Mouse (Mus musculus) olfactory bulb, adult 2 months (tissue): ENCODE measurements around the gene Methig1. TPM values are rescaled to one million over a fixed set of nuclear protein-coding genes. Genes with fewer than 3 reads are reported as not detected.

Experiments used
- H3K27ac ChIP-seq: fragments of 200-500 bp; 2 replicates; pipeline ENCODE4 v1.5.1; 2012; ENCODE audit warnings: low read depth, low read length; ENCODE audit not compliant: insufficient read depth
- H3K4me1 ChIP-seq: fragments of 200-500 bp; 2 replicates; pipeline ENCODE4 v1.6.1; 2012; ENCODE audit warnings: low read length; ENCODE audit not compliant: control insufficient read depth, insufficient read depth
- H3K4me3 ChIP-seq: fragments of 200-500 bp; 2 replicates; pipeline ENCODE4 v1.5.1; 2012; ENCODE audit warnings: mild to moderate bottlenecking, low read depth, low read length, moderate library complexity; ENCODE audit not compliant: insufficient read depth
- CTCF ChIP-seq: fragments of 200-500 bp; IDR thresholded peaks from 2 replicates; pipeline ENCODE4 v1.5.1; 2012; ENCODE audit warnings: low read depth, mild to moderate bottlenecking, low read length, moderate library complexity; ENCODE audit not compliant: insufficient read depth
- POLR2A ChIP-seq: fragments of 200-500 bp; IDR thresholded peaks from 2 replicates; pipeline ENCODE4 v1.6.1; 2012; ENCODE audit warnings: mild to moderate bottlenecking, low read depth, low read length, moderate library complexity; ENCODE audit not compliant: insufficient read depth
- WGBS: fragments of 180-500 bp; shearing (Covaris S2); methylation state at CpG from one replicate; pipeline ENCODE4 v1.1.7; 2018; 5-methylcytosine and 5-hydroxymethylcytosine counted together
- polyA plus RNA-seq: library from polyadenylated mRNA; stranded (reverse); fragments of >200 nt; gene quantifications from 2 replicates; pipeline ENCODE4 v1.2.4, GENCODE M21; 2012; ENCODE audit warnings: low replicate concordance; ENCODE audit not compliant: missing spikeins, insufficient read depth, insufficient read length

The Methig1 gene
- polyA plus RNA-seq, 1 experiment = not detected

DNA sequence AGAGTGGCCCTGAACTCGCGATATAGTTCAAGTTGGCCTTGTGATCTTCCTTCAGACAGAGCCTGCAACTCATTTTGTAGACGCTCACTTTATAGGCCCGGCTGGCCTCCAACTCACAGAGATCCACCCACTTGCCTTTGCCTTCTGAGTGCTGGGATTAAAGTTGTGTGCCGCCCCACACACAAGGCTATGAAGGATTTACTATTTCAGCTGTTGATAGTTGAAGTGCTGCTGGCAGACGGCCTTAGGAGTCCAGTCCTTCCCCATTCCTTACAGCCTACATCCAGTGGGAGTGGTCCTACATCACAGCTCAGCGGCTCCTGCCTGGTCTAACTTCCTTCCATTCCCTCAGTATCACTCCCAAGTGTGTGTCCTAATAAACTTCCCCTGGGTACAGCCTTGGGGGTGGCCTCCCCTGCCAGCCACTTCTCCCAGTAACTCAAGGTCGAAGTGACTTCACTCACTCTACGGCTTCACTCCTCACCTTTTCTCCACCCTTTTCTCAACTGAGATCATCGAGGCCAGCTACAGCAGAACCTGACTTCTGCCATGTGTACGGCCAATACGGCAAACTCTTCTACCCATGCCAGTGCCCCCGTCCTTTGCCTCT lies 75.5 kb downstream of the Methig1 start:
- TF ChIP-seq POLR2A (no peak), CTCF (no peak)
- Histone ChIP-seq H3K27ac (no peak overlapping the region), H3K4me1 (peaks cover 5% of the 10 kb centered on the region; the same call in 1 of the 2 replicates), H3K4me3 (no peak overlapping the region)
- whole genome bisulfite sequencing = 89% methylated on average over 13 of the region's 13 CpGs

DNA sequence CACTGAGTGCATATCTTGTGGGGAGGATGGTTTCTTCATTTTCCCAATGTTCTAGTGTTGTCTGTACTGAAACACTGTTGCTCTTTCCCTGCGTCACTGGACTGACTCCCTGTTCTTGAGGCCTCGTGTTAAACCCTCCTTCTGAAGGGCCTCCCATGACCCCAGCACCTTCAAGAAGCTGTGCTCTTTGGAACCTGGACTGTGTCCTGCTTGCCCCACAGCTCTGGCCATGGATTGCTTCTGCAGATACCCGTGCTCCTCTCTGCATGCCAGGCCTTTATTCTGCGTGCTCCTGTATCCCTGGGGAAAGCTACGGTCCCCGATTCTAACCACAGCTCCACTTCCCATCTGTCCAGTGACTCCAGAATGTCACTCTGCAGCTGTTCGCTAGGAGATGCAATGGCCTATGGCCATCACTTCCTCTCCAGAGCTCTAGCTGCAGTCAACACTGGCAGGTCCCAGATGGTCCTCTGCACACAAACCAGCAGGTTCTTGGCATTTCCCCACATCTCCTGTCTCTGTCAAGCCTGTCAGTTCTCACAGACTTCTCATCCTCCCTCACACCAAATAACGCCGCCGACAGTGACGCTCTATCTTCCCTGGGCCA lies 77.1 kb downstream of the Methig1 start:
- no peak for TF ChIP-seq POLR2A
- no peak for TF ChIP-seq CTCF
- 74% methylated on average over 11 of the region's 11 CpGs for WGBS
- Histone ChIP-seq H3K4me1 (no peaks in the 10 kb centered on the region), H3K27ac (no peak overlapping the region), H3K4me3 (no peak overlapping the region)

DNA sequence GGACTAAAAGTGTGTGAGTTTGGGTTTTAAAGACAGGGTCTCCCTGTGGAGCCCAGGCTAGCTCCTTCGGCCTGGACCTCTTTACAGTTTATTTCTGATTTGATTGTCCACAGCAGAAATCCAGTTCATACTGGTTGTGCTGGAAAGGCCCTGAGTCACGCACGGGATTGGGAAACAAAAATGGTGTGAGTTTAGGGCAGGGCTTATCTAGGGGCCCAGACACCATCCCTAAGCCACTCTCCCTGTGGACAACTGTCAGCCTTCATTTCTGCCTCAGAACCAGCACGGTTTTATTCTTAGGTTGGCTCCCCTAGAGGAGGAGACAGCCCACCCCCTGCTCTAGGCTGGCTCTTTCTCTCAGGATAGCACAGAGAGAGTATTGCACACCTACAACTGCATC lies 80.3 kb downstream of the Methig1 start:
- 75% methylated on average over 4 of the region's 4 CpGs for WGBS
- H3K27ac ChIP-seq = no peak overlapping the region
- H3K4me3 ChIP-seq = no peak overlapping the region
- no peak for TF ChIP-seq CTCF
- no peak for TF ChIP-seq POLR2A
- H3K4me1 ChIP-seq = no peaks in the 10 kb centered on the region

Other genes starting within 250 kb of the Methig1 start
- gene Atf1, start 125.3 kb upstream of the Methig1 start, polyA plus RNA-seq = not detected in 2 replicates
- not detected in 2 replicates for gene Tmprss12, start 72.3 kb upstream of the Methig1 start, polyA plus RNA-seq
- gene Mettl7a1, start 49.0 kb upstream of the Methig1 start, polyA plus RNA-seq = not detected in 2 replicates
- gene Mettl7a3, start 18.2 kb upstream of the Methig1 start, polyA plus RNA-seq = not detected in 2 replicates
- gene Mettl7a2, start 51 bp downstream of the Methig1 start, polyA plus RNA-seq = not detected in 2 replicates
- gene Higd1c, start 11.4 kb downstream of the Methig1 start, polyA plus RNA-seq = not detected in 2 replicates
- gene Gm5475, start 69.0 kb downstream of the Methig1 start, polyA plus RNA-seq = not detected in 2 replicates
- gene Slc11a2, start 71.9 kb downstream of the Methig1 start, polyA plus RNA-seq = not detected in 2 replicates
- gene Letmd1, start 115.9 kb downstream of the Methig1 start, polyA plus RNA-seq = not detected in 2 replicates
- gene Csrnp2, start 142.3 kb downstream of the Methig1 start, polyA plus RNA-seq = not detected in 2 replicates
- not detected in 2 replicates for gene Tfcp2, start 198.9 kb downstream of the Methig1 start, polyA plus RNA-seq
- not detected in 2 replicates for gene Pou6f1, start 246.8 kb downstream of the Methig1 start, polyA plus RNA-seq